Mouse (Mus musculus) ovary, postnatal 14 days (tissue): ENCODE measurements around the gene Bysl.
A peak's percentile ranks its signal among the peaks of the same experiment; 100 is the strongest.

Experiments
- DNase-seq: peaks from one replicate; pipeline ENCODE4 v3.0.0; 2022; ENCODE audit warnings: low spot score

Gene Bysl

GRCm38 (mm10) chr17:47594183-47594968 is 16.9 kb downstream of the Bysl start:
- DNase-seq = peak; percentile 27

DNA sequence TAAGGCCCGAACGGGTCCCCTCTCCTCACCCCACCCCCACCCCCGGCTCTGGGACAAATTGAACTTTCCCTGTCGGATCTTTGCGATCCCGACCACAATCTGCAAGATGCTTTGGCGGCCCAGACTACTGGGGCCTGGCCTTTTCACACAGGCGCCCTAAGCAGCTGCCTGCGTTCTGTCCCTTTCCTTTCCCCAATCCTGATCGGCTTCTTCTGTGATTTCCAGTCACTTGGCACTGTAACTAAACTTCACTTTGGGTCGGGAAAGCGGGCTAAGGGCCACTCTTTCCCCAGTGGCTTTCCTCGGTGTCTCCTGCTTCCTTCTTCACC is 17.5 kb downstream of the Bysl start:
- no peak for DNase-seq

DNA sequence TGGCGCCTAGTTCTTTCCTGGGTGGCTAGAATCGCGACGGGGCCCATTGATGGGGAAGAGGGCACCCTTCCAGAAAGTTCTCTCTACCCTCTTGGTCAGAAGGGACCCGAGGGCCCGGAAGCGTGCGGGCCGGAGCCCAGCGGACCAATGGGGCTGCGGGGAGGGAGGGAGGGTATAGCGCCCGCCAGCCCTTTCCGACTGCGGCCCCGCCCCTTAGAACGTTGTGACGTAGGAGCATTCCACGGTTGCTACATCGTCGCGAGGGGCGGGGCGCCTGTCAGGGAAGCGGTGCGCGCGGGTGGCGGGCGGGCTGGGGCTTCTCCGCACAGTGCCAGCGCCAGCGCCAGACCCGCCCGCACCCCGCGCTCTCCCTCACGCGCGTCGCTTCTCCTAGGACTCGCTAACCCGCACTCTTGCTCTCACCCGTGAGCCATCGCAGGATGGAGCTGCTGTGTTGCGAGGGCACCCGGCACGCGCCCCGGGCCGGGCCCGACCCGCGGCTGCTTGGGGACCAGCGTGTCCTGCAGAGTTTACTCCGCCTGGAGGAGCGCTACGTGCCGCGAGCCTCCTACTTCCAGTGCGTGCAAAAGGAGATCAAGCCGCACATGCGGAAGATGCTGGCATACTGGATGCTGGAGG is 18.0 kb downstream of the Bysl start:
- DNase-seq = peak; percentile 90

DNA sequence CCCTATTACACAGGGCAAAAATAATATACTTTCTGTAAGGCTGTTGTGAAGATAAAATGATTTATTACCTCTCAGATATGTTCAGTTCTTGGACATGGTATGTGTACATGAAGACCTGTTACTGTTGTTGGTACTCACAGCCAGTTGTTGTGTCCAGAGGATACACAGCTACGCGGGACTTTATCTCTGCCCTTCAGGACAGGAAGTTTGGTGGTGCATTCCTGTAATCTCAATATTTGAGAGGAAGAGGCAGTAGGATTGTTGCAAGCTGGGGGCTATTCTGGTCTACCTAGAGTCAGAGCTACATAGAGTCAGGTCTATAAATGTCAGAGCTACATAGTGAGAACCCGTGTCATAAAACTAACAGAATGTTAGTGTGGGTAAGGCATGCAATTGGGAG is 20.2 kb downstream of the Bysl start:
- no peak for DNase-seq

DNA sequence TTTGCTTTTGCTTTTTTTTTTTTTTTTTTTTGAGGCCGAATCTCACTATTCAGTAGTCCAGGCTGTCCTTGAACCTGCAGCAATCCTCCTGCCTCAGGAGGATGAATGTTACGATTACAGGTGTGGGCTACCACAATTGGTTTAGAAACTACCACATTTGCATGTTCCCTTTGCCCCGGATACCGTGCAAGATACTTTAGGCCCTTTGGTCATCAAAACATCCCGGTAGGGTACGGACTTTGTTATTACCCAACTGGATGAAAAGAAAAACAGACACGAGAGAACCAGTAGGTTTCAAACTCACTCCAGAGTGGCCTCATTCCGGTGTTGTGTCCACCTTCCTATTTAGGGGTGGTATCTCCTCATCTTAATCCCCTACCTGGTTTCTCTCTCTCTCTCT is 22.8 kb downstream of the Bysl start:
- DNase-seq = no peak

DNA sequence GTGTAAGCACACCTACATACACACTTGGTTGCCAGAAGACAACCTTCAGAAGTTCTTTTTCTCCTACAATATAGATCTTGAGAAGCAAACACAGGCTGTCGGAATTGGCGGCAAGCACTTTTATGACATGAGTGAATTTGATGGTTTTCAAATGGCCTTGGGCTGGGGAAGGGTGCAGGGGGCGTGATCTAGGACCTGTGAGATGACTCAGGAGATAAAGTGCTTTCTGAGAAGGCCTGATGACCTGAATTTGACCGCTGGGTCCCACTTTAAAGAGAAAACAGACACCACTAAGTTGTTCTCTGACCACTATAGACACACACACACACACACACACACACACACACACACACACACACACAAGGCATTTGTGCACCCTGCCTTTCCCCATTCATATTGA is 30.3 kb downstream of the Bysl start:
- no peak for DNase-seq

- no peak for DNase-seq
Measured at GRCm38 (mm10) chr17:47578655-47579054, 32.6 kb downstream of the Bysl start.

GRCm38 (mm10) chr17:47574830-47575229 is 36.5 kb downstream of the Bysl start:
- DNase-seq = no peak

DNA sequence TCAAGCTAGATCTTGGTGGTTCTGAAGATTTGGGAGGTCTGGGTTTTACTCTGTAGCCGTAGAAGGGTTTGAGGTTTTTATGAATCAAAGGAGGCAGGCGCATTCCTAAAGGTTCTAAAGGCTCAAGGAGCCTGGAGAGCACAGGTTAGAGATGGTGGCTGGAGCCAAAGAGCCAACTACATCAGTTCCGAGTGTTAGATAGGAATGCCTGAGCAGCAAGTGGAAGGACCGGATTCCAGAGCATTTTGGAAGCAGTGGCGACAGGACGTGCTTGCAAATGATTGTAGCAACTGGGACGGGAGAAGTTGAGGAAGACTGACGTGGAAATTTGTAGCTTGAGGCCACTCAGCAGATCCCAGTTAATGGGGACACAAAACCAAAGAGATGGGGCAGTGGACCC is 37.3 kb downstream of the Bysl start:
- no peak for DNase-seq

DNA sequence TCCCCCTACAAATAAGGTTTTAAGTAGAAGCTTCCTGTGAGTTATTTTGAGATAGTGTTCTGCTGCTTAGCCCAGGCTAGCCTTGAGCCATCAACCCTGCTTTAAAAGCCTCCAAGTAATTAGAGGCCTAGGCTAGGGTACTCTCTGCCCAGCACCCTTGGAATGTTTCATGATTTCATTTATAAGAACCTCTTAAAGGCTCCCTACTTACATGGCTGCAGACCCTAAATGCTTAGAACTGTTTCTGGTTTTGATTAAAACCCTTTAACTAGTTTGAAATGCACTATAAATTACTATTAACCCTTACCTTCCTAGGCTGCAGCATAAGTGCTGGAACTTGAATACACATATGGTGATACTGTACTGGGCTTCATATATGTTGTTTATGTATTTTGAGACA is 38.9 kb downstream of the Bysl start:
- DNase-seq = no peak

GRCm38 (mm10) chr17:47571621-47572020 is 39.7 kb downstream of the Bysl start:
- DNase-seq = no peak

- no peak for DNase-seq
Measured at GRCm38 (mm10) chr17:47568951-47569527, 42.3 kb downstream of the Bysl start.

GRCm38 (mm10) chr17:47568389-47568788 is 42.9 kb downstream of the Bysl start:
- no peak for DNase-seq

- DNase-seq = no peak
Measured at GRCm38 (mm10) chr17:47567271-47567670, 44.0 kb downstream of the Bysl start.

DNA sequence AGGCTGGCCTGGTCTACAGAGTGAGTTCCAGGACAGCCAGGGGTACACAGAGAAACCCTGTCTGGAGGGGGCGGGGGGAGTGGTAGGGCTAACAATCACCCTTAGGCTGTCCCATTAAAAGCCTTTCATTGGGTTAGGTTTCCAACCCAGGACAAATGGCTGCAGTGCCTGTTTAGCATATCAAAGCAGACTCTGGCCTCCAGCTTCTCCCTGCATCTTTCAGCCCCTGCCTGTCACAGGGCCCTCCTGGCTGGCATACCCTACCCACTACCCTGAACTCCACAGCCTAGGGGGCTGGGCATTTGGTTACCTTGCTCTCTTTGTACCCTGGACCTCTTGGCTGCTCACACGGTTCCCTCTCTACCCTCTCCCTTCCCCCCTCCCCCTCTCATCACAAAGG is 45.2 kb downstream of the Bysl start:
- no peak for DNase-seq

- DNase-seq = no peak
Measured at GRCm38 (mm10) chr17:47564612-47565011, 46.7 kb downstream of the Bysl start.

- no peak for DNase-seq
Measured at GRCm38 (mm10) chr17:47562875-47563274, 48.4 kb downstream of the Bysl start.

- DNase-seq = no peak
Measured at GRCm38 (mm10) chr17:47559726-47560125, 51.6 kb downstream of the Bysl start.

DNA sequence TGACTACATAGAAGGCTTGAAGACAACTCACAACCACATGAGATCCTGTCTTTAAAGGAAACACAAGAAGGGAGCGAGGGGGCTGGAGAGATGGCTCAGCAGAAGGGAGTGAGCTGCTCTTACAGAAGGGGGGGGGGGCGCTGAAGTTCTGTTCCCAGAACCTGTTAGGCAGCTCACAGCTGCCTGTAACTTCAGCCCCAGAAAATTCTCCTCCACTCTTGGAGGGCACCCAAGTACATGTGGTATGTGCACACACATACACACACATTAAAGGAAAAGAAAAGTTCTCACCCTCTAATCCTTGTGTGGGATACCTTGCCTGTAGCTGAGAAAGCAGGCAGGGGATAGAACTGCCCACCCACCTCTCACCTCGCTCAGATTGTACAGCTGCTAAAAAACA is 54.1 kb downstream of the Bysl start:
- DNase-seq = no peak

DNA sequence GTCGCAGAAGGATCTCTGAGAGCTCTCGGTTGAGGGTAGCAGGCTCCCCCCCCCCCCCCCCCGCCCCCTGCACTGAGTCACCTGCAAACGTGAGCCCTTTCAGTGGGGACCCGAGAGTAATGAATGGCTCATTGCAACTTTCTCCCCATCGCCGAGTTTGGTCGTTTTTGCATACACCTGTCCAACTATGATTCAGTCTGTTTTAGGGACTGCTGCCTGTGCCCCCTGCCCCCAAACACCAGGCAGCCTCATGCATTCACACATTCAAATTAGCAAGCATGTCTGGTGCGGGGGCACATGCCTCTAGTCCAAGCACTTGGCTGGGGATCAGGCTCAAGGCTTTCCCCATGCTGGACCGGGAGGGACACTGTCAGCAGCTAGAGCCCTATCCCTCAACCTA is 56.7 kb downstream of the Bysl start:
- DNase-seq = no peak

GRCm38 (mm10) chr17:47552994-47553393 is 58.3 kb downstream of the Bysl start:
- no peak for DNase-seq

GRCm38 (mm10) chr17:47551049-47551448 is 60.2 kb downstream of the Bysl start:
- DNase-seq = no peak
